Mouse (Mus musculus): Measurements from ENCODE around the gene Bcl7a. TPM values are rescaled to one million over a fixed set of nuclear protein-coding genes. Genes with fewer than 3 reads are reported as not detected.

The Bcl7a gene
- polyA plus RNA-seq, 1 experiment: 2.3 TPM

DNA sequence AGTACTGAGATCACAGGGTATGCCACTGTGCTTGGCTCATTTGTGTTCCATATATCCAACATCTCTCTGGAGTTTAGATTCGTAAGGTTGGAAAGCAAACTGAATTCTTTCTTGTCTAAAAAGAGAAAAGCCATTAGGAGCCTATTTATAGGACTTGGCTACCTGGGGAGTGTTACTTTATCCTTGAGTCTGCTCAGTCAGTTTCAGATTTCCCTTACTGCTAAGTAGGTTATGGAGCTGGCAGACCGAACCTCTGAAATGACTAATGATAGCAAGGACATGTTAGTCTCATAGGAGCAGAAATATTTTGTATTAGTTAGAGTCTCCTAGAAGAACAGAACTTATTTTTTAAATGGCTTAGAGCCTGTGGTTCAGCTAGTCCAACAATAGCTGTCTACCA lies 80.3 kb downstream of the Bcl7a start:
- Histone ChIP-seq H3K4me3 (replicated peaks) (no peak overlapping the region), H3K27me3 (ENCODE audit: control insufficient read depth) (no peaks in the 10 kb centered on the region), H3K9me3 (ENCODE audit: control insufficient read depth, low read length) (peaks cover 7% of the 10 kb centered on the region), H3K36me3 (ENCODE audit: control insufficient read depth) (no peaks in the 10 kb centered on the region; the same call in 1 of the 2 replicates), H3K4me1 (ENCODE audit: control insufficient read depth) (peaks cover 3% of the 10 kb centered on the region; the same call in 1 of the 2 replicates)
- no peak for TF ChIP-seq TAL1 (IDR thresholded peaks at IDR 0.05; ENCODE audit: low read length)
- TF ChIP-seq GATA1 (IDR thresholded peaks at IDR 0.05; ENCODE audit: low read length): no peak

Other genes starting within 250 kb of the Bcl7a start
- 0.38 and 0.52 TPM in 2 replicates for gene Rhof, start 211.1 kb upstream of the Bcl7a start, polyA plus RNA-seq (2012)
- 3.3 and 3.9 TPM in 2 replicates for gene Setd1b, start 201.6 kb upstream of the Bcl7a start, polyA plus RNA-seq (2012)
- 27.7 and 28.4 TPM in 2 replicates for gene Psmd9, start 174.4 kb upstream of the Bcl7a start, polyA plus RNA-seq (2012)
- not detected in 2 replicates for gene Hpd, start 161.1 kb upstream of the Bcl7a start, polyA plus RNA-seq (2012)
- gene Wdr66, start 91.7 kb upstream of the Bcl7a start, polyA plus RNA-seq (2012): 0.02 and 0.06 TPM in 2 replicates
- gene Mlxip, start 51.0 kb downstream of the Bcl7a start, polyA plus RNA-seq (2012): 0.03 and 0.09 TPM in 2 replicates
- not detected in 2 replicates for gene Lrrc43, start 145.5 kb downstream of the Bcl7a start, polyA plus RNA-seq (2012)
- not detected in 2 replicates for gene Il31, start 145.7 kb downstream of the Bcl7a start, polyA plus RNA-seq (2012)
- not detected in 2 replicates for gene B3gnt4, start 166.6 kb downstream of the Bcl7a start, polyA plus RNA-seq (2012)
- gene Diablo, start 180.3 kb downstream of the Bcl7a start, polyA plus RNA-seq (2012): 0.62 and 0.66 TPM in 2 replicates
- gene Gm49027, start 181.7 kb downstream of the Bcl7a start, polyA plus RNA-seq (2012): not detected in 2 replicates
- 0.28 and 0.60 TPM in 2 replicates for gene Vps33a, start 229.2 kb downstream of the Bcl7a start, polyA plus RNA-seq (2012)